In genomic region chr4:33428856-33429255, GRCm38 (mm10) we compare ENCODE assay signal across 25 mouse cellular contexts.
DNase-seq lines count a peak whose midpoint lies in the region; ATAC-seq and TF ChIP-seq lines count a peak whose summit lies in the region.
"Had no signal": no experiment of that assay in that cellular context is flagged by ENCODE, and none has a peak within 500 bp of the region (broad histone marks: within the 10 kb centered on the region; RNA-seq: fewer than 3 reads in every experiment).

No protein-coding gene starts in this region.

- H3K9ac ChIP-seq in intestine, embryonic 16.5 days (ENCODE audit: low read depth, low read length) = no peak overlapping the region
- H3K9ac ChIP-seq in intestine, postnatal 0 days (ENCODE audit: low read depth, low read length) = no peak overlapping the region
- H3K9ac ChIP-seq in lung, embryonic 16.5 days (ENCODE audit: low read length) = no peak overlapping the region
- H3K9ac ChIP-seq: embryonic facial prominence, embryonic 12.5 days; forebrain, embryonic 13.5 days had no signal

- no peaks in the 10 kb centered on the region for H3K4me1 ChIP-seq in intestine, embryonic 16.5 days (ENCODE audit: control insufficient read depth, insufficient read depth, low read length)
- no peaks in the 10 kb centered on the region for H3K4me1 ChIP-seq in intestine, postnatal 0 days (replicated peaks; ENCODE audit: control insufficient read depth, insufficient read depth, low read length)
- no peaks in the 10 kb centered on the region for H3K4me1 ChIP-seq in lung, embryonic 16.5 days (replicated peaks; ENCODE audit: control insufficient read depth, insufficient read depth, low read length)
- no peaks in the 10 kb centered on the region; the same call in 1 of the 2 replicates for H3K4me1 ChIP-seq in lung, adult 2 months (ENCODE audit: control insufficient read depth, insufficient read depth, low read length)
- H3K4me1 ChIP-seq: embryonic facial prominence, embryonic 10.5 days; embryonic facial prominence, embryonic 12.5 days had no signal

- H3K36me3 ChIP-seq in intestine, embryonic 16.5 days (ENCODE audit: control insufficient read depth, insufficient read depth, low read length) = no peaks in the 10 kb centered on the region
- no peaks in the 10 kb centered on the region for H3K36me3 ChIP-seq in intestine, postnatal 0 days (ENCODE audit: control insufficient read depth, insufficient read depth)
- no peaks in the 10 kb centered on the region for H3K36me3 ChIP-seq in lung, embryonic 16.5 days (ENCODE audit: control insufficient read depth, insufficient read depth, low read length)

- H3K27me3 ChIP-seq in intestine, embryonic 16.5 days (replicated peaks; ENCODE audit: control insufficient read depth, insufficient read depth, low read length) = no peaks in the 10 kb centered on the region
- no peaks in the 10 kb centered on the region for H3K27me3 ChIP-seq in intestine, postnatal 0 days (replicated peaks; ENCODE audit: control insufficient read depth, insufficient read depth, low read length)
- H3K27me3 ChIP-seq in lung, embryonic 16.5 days (ENCODE audit: control insufficient read depth, insufficient read depth, low read depth, low read length) = no peaks in the 10 kb centered on the region
- H3K27me3 ChIP-seq: CH12.LX; embryonic facial prominence, embryonic 12.5 days; forebrain, embryonic 13.5 days; Patski had no signal

- TF ChIP-seq POLR2A in lung, adult 2 months (IDR thresholded peaks at IDR 0.05; ENCODE audit: borderline replicate concordance, extremely low read depth, low read depth, low read length) = no peak

- intact Hi-C loops in left cerebral cortex, adult 2 months (cut with DNase I) = no loop called here

- no peak overlapping the region for H3K27ac ChIP-seq in intestine, embryonic 16.5 days (ENCODE audit: low read length)
- no peak overlapping the region for H3K27ac ChIP-seq in intestine, postnatal 0 days (ENCODE audit: low read depth, low read length)
- no peak overlapping the region for H3K27ac ChIP-seq in lung, embryonic 16.5 days (ENCODE audit: low read length)
- no peak overlapping the region for H3K27ac ChIP-seq in left cerebral cortex, adult 2 months
- H3K27ac ChIP-seq: embryonic facial prominence, embryonic 10.5 days; embryonic facial prominence, embryonic 12.5 days; forebrain, embryonic 13.5 days had no signal

- H3K9me3 ChIP-seq in intestine, embryonic 16.5 days (ENCODE audit: control insufficient read depth, low read length) = no peaks in the 10 kb centered on the region
- no peaks in the 10 kb centered on the region for H3K9me3 ChIP-seq in intestine, postnatal 0 days (ENCODE audit: control insufficient read depth)
- no peaks in the 10 kb centered on the region for H3K9me3 ChIP-seq in lung, embryonic 16.5 days (ENCODE audit: control insufficient read depth, low read length)
- H3K9me3 ChIP-seq: embryonic facial prominence, embryonic 10.5 days; embryonic facial prominence, embryonic 12.5 days; forebrain, embryonic 13.5 days; G1E had no signal

- TF ChIP-seq CTCF in intestine, postnatal 0 days (IDR thresholded peaks at IDR 0.05; ENCODE audit: low read depth) = no peak
- TF ChIP-seq CTCF in lung, adult 2 months (IDR thresholded peaks at IDR 0.05; ENCODE audit: insufficient read depth, low read length) = no peak
- TF ChIP-seq CTCF in left cerebral cortex, adult 2 months (IDR thresholded peaks at IDR 0.05) = no peak

- H3K4me3 ChIP-seq in intestine, embryonic 16.5 days (ENCODE audit: low read length) = no peak overlapping the region
- H3K4me3 ChIP-seq in intestine, postnatal 0 days (ENCODE audit: low read depth, low read length) = no peak overlapping the region
- H3K4me3 ChIP-seq in lung, embryonic 16.5 days (ENCODE audit: low read length) = no peak overlapping the region
- H3K4me3 ChIP-seq in lung, adult 2 months (replicated peaks; ENCODE audit: extremely low read depth, low read depth, low read length) = no peak overlapping the region
- no peak overlapping the region for H3K4me3 ChIP-seq in left cerebral cortex, adult 2 months
- H3K4me3 ChIP-seq: embryonic facial prominence, embryonic 10.5 days; embryonic facial prominence, embryonic 12.5 days; forebrain, embryonic 13.5 days had no signal

- DNase-seq in lung, adult 2 months = no peak
- DNase-seq in lung, postnatal 25 days (ENCODE audit: low spot score) = peak; percentile 10
- DNase-seq in lung, postnatal 10 days = no peak
- peak; percentile 10 for DNase-seq in retina, embryonic 14.5 days (ENCODE audit: low spot score)
- DNase-seq in left cerebral cortex, adult 2 months (ENCODE audit: extremely low spot score in 1 of 2, low spot score in 2 of 2) = no peak
- DNase-seq: adrenal gland, adult 8-10 months; adrenal gland, postnatal 14 days; adrenal gland, postnatal 36 days; B cell, adult 2 months; cerebellum, adult 11-12 months; cerebellum, adult 2 months; cerebellum, adult 9-10 months; cerebellum, postnatal 10 days; cerebellum, postnatal 25 days had no signal

- peak; percentile 42; the same call in 1 of the 2 replicates for ATAC-seq in intestine, embryonic 16.5 days
- no peak for ATAC-seq in intestine, postnatal 0 days
- ATAC-seq in lung, embryonic 16.5 days (ENCODE audit: low read depth) = 0 out of 2 replicates have a peak, but pooled peaks have one; percentile 5
- ATAC-seq: activated CD4-positive, CD25-positive, alpha-beta regulatory T cell, adult 4 months; CD4-positive, CD25-positive, alpha-beta regulatory T cell, adult 4 months; forebrain, embryonic 13.5 days; Patski had no signal

- H3K4me2 ChIP-seq in intestine, embryonic 16.5 days (ENCODE audit: low read depth, low read length) = no peak overlapping the region
- H3K4me2 ChIP-seq in intestine, postnatal 0 days (replicated peaks; ENCODE audit: low read depth) = no peak overlapping the region
- H3K4me2 ChIP-seq in lung, embryonic 16.5 days (ENCODE audit: low read depth, low read length) = no peak overlapping the region
- H3K4me2 ChIP-seq: embryonic facial prominence, embryonic 12.5 days; forebrain, embryonic 13.5 days had no signal

- WGBS in intestine, embryonic 16.5 days = 65% methylated on average over 4 of the region's 4 CpGs
- 49% methylated on average over 4 of the region's 4 CpGs for WGBS in intestine, postnatal 0 days
- WGBS in lung, embryonic 16.5 days = 46% methylated on average over 4 of the region's 4 CpGs
- WGBS in lung, adult 2 months = 59% methylated on average over 4 of the region's 4 CpGs

Comparison
In these comparisons a context has a peak if more than half of its experiments do, and no peak if none do; other contexts are left out.
1. DNase-seq: peak in lung, postnatal 25 days (single experiment) and retina, embryonic 14.5 days (single experiment); none in lung, adult 2 months (single experiment), lung, postnatal 10 days (single experiment) and left cerebral cortex, adult 2 months (0 of 2).